Comparison of ENCODE assay signal across 35 mouse cellular contexts in genomic region chr13:119646511-119646910, GRCm38 (mm10). TPM values are rescaled to one million over a fixed set of nuclear protein-coding genes. Genes with fewer than 3 reads are reported as not detected.
"Had no signal": no experiment of that assay in that cellular context is flagged by ENCODE, and none has a peak within 500 bp of the region (broad histone marks: within the 10 kb centered on the region; RNA-seq: fewer than 3 reads in every experiment).

No protein-coding gene starts in this region.

- DNase-seq: heart, adult 2 months; heart, postnatal 10 days; heart, postnatal 14 days; heart, postnatal 36 days; heart, postnatal 4 days; kidney, adult 11 months; kidney, adult 18-20 months; kidney, postnatal 10 days; kidney, postnatal 25 days; kidney, postnatal 4 days; layer of hippocampus, adult 9-11 months; layer of hippocampus, postnatal 36 days had no signal

- H3K36me3 ChIP-seq: heart, embryonic 10.5 days; heart, embryonic 12.5 days; heart, embryonic 13.5 days; heart, embryonic 15.5 days; hindbrain, embryonic 10.5 days; hindbrain, embryonic 12.5 days; hindbrain, embryonic 13.5 days; hindbrain, embryonic 15.5 days; intestine, embryonic 15.5 days had no signal

- H3K4me2 ChIP-seq: heart, embryonic 11.5 days; heart, embryonic 12.5 days; heart, embryonic 13.5 days; heart, embryonic 15.5 days; hindbrain, embryonic 12.5 days; hindbrain, embryonic 13.5 days; hindbrain, embryonic 14.5 days; hindbrain, embryonic 15.5 days; intestine, embryonic 15.5 days had no signal

- H3K27me3 ChIP-seq: heart, embryonic 12.5 days; heart, embryonic 13.5 days; heart, embryonic 15.5 days; hindbrain, embryonic 12.5 days; hindbrain, embryonic 13.5 days; hindbrain, embryonic 15.5 days; intestine, embryonic 15.5 days had no signal

- H3K27ac ChIP-seq: heart, adult 2 months; heart, embryonic 10.5 days; heart, embryonic 13.5 days; heart, embryonic 15.5 days; hindbrain, embryonic 10.5 days; hindbrain, embryonic 12.5 days; hindbrain, embryonic 13.5 days; hindbrain, embryonic 14.5 days; hindbrain, embryonic 15.5 days; hindbrain, postnatal 0 days; intestine, embryonic 15.5 days; kidney, postnatal 0 days; layer of hippocampus, adult 2 months; left cerebral cortex, adult 2 months had no signal

- H3K4me1 ChIP-seq: heart, embryonic 10.5 days; heart, embryonic 12.5 days; heart, embryonic 13.5 days; heart, embryonic 15.5 days; hindbrain, embryonic 10.5 days; hindbrain, embryonic 12.5 days; hindbrain, embryonic 15.5 days; intestine, embryonic 15.5 days had no signal

- ATAC-seq: hindbrain, embryonic 16.5 days; hindbrain, postnatal 0 days; inflammation-experienced regulatory T-cells, adult 6 months; intestine, embryonic 15.5 days; intestine, embryonic 16.5 days; intestine, postnatal 0 days had no signal

- H3K9me3 ChIP-seq: heart, embryonic 10.5 days; heart, embryonic 12.5 days; heart, embryonic 13.5 days; heart, embryonic 15.5 days; hindbrain, embryonic 10.5 days; hindbrain, embryonic 12.5 days; hindbrain, embryonic 13.5 days; hindbrain, embryonic 15.5 days; intestine, embryonic 15.5 days had no signal

- H3K4me3 ChIP-seq: heart, adult 2 months; heart, embryonic 10.5 days; heart, embryonic 12.5 days; heart, embryonic 13.5 days; heart, embryonic 15.5 days; hindbrain, embryonic 10.5 days; hindbrain, embryonic 12.5 days; hindbrain, embryonic 13.5 days; hindbrain, embryonic 15.5 days; intestine, embryonic 15.5 days; layer of hippocampus, adult 2 months; left cerebral cortex, adult 2 months had no signal

- H3K9ac ChIP-seq: heart, embryonic 12.5 days; heart, embryonic 13.5 days; heart, embryonic 15.5 days; hindbrain, embryonic 12.5 days; hindbrain, embryonic 13.5 days; hindbrain, embryonic 14.5 days; hindbrain, embryonic 15.5 days; intestine, embryonic 15.5 days had no signal

RNA-seq across cellular contexts. Expression of gene Ccl28, which starts 22.9 kb away (rescaled TPM):
- polyA plus RNA-seq: heart, adult 2 months; heart, embryonic 11.5 days; heart, embryonic 12.5 days; heart, embryonic 13.5 days; heart, embryonic 14.5 days; heart, embryonic 15.5 days; heart, embryonic 16.5 days; hindbrain, embryonic 11.5 days; intestine, embryonic 14.5 days had no signal
